Mouse (Mus musculus): ENCODE measurements around the gene Mut. TPM values are rescaled to one million over a fixed set of nuclear protein-coding genes. Genes with fewer than 3 reads are reported as not detected.

The Mut gene
- 23.6 and 26.5 TPM in 2 replicates for polyA plus RNA-seq (2015; fragmentation: Nextera tagmentation; extraction: Ambion mirVana)

- WGBS, result under 1% methylated on average over 50 of the region's 50 CpGs
- Histone ChIP-seq H3K9me3 (no peaks in the 10 kb centered on the region), H3K4me3 (peak within 1 kb of the TSS; percentile 63), H3K36me3 (peaks cover 16% of the 10 kb centered on the region), H3K27me3 (no peaks in the 10 kb centered on the region), H3K4me1 (replicated peaks) (peaks cover 15% of the 10 kb centered on the region), H3K9ac (peak within 1 kb of the TSS; percentile 77), H3K27ac (replicated peaks) (peak within 1 kb of the TSS; percentile 93), H3K4me2 (peak within 1 kb of the TSS; percentile 79)
- peak; percentile 100 for ATAC-seq (ENCODE audit: low read depth)
Observed at GRCm38 (mm10) chr17:40934420-40935231, at the start of gene Mut, which contains the start of gene Cenpq. Gene Mut, plus strand, starts transcription at chr17:40934685. Gene Cenpq, minus strand, starts transcription at chr17:40935047.

- H3K4me2 ChIP-seq, result no peak overlapping the region
- peaks cover 5% of the 10 kb centered on the region for H3K4me1 ChIP-seq (replicated peaks)
- H3K27me3 ChIP-seq, result no peaks in the 10 kb centered on the region
- H3K9ac ChIP-seq, result no peak overlapping the region
- no peak overlapping the region for H3K4me3 ChIP-seq
- no peak for ATAC-seq (ENCODE audit: low read depth)
- WGBS, result 88% methylated on average over 4 of the region's 4 CpGs
- H3K36me3 ChIP-seq, result no peaks in the 10 kb centered on the region
- H3K9me3 ChIP-seq, result no peaks in the 10 kb centered on the region
- H3K27ac ChIP-seq (replicated peaks), result no peak overlapping the region
Observed at GRCm38 (mm10) chr17:40885155-40885554, 49.3 kb upstream of the Mut start.

GRCm38 (mm10) chr17:40887849-40888536 is 46.5 kb upstream of the Mut start:
- Histone ChIP-seq H3K4me2 (no peak overlapping the region), H3K4me3 (no peak overlapping the region), H3K4me1 (replicated peaks) (no peaks in the 10 kb centered on the region), H3K27ac (replicated peaks) (no peak overlapping the region), H3K9me3 (no peaks in the 10 kb centered on the region), H3K9ac (no peak overlapping the region), H3K27me3 (no peaks in the 10 kb centered on the region), H3K36me3 (no peaks in the 10 kb centered on the region)
- ATAC-seq (ENCODE audit: low read depth), result no peak
- WGBS, result 83% methylated on average over 4 of the region's 4 CpGs

GRCm38 (mm10) chr17:40896863-40897262 is 37.6 kb upstream of the Mut start:
- Histone ChIP-seq H3K9ac (no peak overlapping the region), H3K27ac (replicated peaks) (no peak overlapping the region), H3K4me3 (no peak overlapping the region), H3K27me3 (no peaks in the 10 kb centered on the region), H3K9me3 (no peaks in the 10 kb centered on the region), H3K4me1 (replicated peaks) (no peaks in the 10 kb centered on the region), H3K36me3 (no peaks in the 10 kb centered on the region), H3K4me2 (no peak overlapping the region)
- 67% methylated on average over 1 of the region's 1 CpGs for WGBS
- no peak for ATAC-seq (ENCODE audit: low read depth)

- ATAC-seq (ENCODE audit: low read depth), result no peak
- H3K27ac ChIP-seq (replicated peaks), result no peak overlapping the region
- H3K36me3 ChIP-seq, result no peaks in the 10 kb centered on the region
- H3K9ac ChIP-seq, result no peak overlapping the region
- no peak overlapping the region for H3K4me3 ChIP-seq
- H3K4me1 ChIP-seq (replicated peaks), result 0 out of 2 replicates have a peak, but pooled peaks cover 5% of the 10 kb centered on the region
- no peaks in the 10 kb centered on the region for H3K9me3 ChIP-seq
- H3K4me2 ChIP-seq, result no peak overlapping the region
- 36% methylated on average over 4 of the region's 4 CpGs for WGBS
- no peaks in the 10 kb centered on the region for H3K27me3 ChIP-seq
Observed at GRCm38 (mm10) chr17:40899783-40900363, 34.6 kb upstream of the Mut start.

- Histone ChIP-seq H3K9me3 (no peaks in the 10 kb centered on the region), H3K36me3 (no peaks in the 10 kb centered on the region)
- WGBS, result 77% methylated on average over 4 of the region's 4 CpGs
Observed at GRCm38 (mm10) chr17:40903345-40903744, 31.1 kb upstream of the Mut start.

GRCm38 (mm10) chr17:40904056-40904597 is 30.4 kb upstream of the Mut start:
- Histone ChIP-seq H3K27me3 (no peaks in the 10 kb centered on the region), H3K36me3 (no peaks in the 10 kb centered on the region), H3K9me3 (no peaks in the 10 kb centered on the region), H3K9ac (no peak overlapping the region), H3K4me2 (peak overlapping the region; percentile 45), H3K27ac (replicated peaks) (no peak overlapping the region), H3K4me1 (replicated peaks) (0 out of 2 replicates have a peak, but pooled peaks cover 5% of the 10 kb centered on the region), H3K4me3 (no peak overlapping the region)
- no peak for ATAC-seq (ENCODE audit: low read depth)
- 13% methylated on average over 11 of the region's 11 CpGs for WGBS

More at GRCm38 (mm10) chr17:40903345-40903744, 31.1 kb upstream of the Mut start:
- no peaks in the 10 kb centered on the region for H3K27me3 ChIP-seq
- H3K4me1 ChIP-seq (replicated peaks), result 0 out of 2 replicates have a peak, but pooled peaks cover 5% of the 10 kb centered on the region
- H3K27ac ChIP-seq (replicated peaks), result no peak overlapping the region
- ATAC-seq (ENCODE audit: low read depth), result no peak
- H3K9ac ChIP-seq, result no peak overlapping the region
- H3K4me2 ChIP-seq, result no peak overlapping the region
- H3K4me3 ChIP-seq, result no peak overlapping the region

- ATAC-seq (ENCODE audit: low read depth), result no peak
- 0 out of 2 replicates have a peak overlapping the region, but pooled peaks have one; percentile 6 for H3K4me3 ChIP-seq
- no peaks in the 10 kb centered on the region for H3K9me3 ChIP-seq
- H3K9ac ChIP-seq, result 0 out of 2 replicates have a peak overlapping the region, but pooled peaks have one; percentile 31
- no peaks in the 10 kb centered on the region for H3K27me3 ChIP-seq
- WGBS, result 18% methylated on average over 14 of the region's 14 CpGs
- H3K4me1 ChIP-seq (replicated peaks), result 0 out of 2 replicates have a peak, but pooled peaks cover 5% of the 10 kb centered on the region
- no peak overlapping the region for H3K27ac ChIP-seq (replicated peaks)
- peak overlapping the region; percentile 45 for H3K4me2 ChIP-seq
- H3K36me3 ChIP-seq, result no peaks in the 10 kb centered on the region
Observed at GRCm38 (mm10) chr17:40904721-40905154, 29.7 kb upstream of the Mut start.

- H3K4me3 ChIP-seq, result no peak within 1 kb of the TSS
- H3K27me3 ChIP-seq, result no peaks in the 10 kb centered on the region
- 97% methylated on average over 2 of the region's 2 CpGs for WGBS
- H3K27ac ChIP-seq (replicated peaks), result no peak within 1 kb of the TSS
- no peaks in the 10 kb centered on the region for H3K36me3 ChIP-seq
- ATAC-seq (ENCODE audit: low read depth), result no peak
- no peak within 1 kb of the TSS for H3K9ac ChIP-seq
- no peaks in the 10 kb centered on the region for H3K9me3 ChIP-seq
- no peaks in the 10 kb centered on the region for H3K4me1 ChIP-seq (replicated peaks)
- no peak within 1 kb of the TSS for H3K4me2 ChIP-seq
Observed at GRCm38 (mm10) chr17:40914250-40914649, 20.2 kb upstream of the Mut start, which contains the start of gene Glyatl3. Gene Glyatl3, minus strand, starts transcription at chr17:40914350.

GRCm38 (mm10) chr17:40915499-40915898 is 19.0 kb upstream of the Mut start:
- H3K4me2 ChIP-seq, result no peak overlapping the region
- H3K27me3 ChIP-seq, result no peaks in the 10 kb centered on the region
- H3K4me3 ChIP-seq, result no peak overlapping the region
- no peaks in the 10 kb centered on the region for H3K9me3 ChIP-seq
- 89% methylated on average over 2 of the region's 2 CpGs for WGBS
- no peak for ATAC-seq (ENCODE audit: low read depth)
- H3K27ac ChIP-seq (replicated peaks), result no peak overlapping the region
- no peaks in the 10 kb centered on the region for H3K36me3 ChIP-seq
- H3K9ac ChIP-seq, result no peak overlapping the region
- H3K4me1 ChIP-seq (replicated peaks), result no peaks in the 10 kb centered on the region

GRCm38 (mm10) chr17:40933985-40934384 is 500 bp upstream of the Mut start:
- ATAC-seq (ENCODE audit: low read depth), result peak; percentile 37
- WGBS, result under 1% methylated on average over 14 of the region's 14 CpGs
- peak overlapping the region; percentile 63 for H3K9ac ChIP-seq

More at GRCm38 (mm10) chr17:40933985-40934384, 500 bp upstream of the Mut start:
- Histone ChIP-seq H3K27ac (replicated peaks) (no peak overlapping the region), H3K4me1 (replicated peaks) (peaks cover 15% of the 10 kb centered on the region), H3K9me3 (no peaks in the 10 kb centered on the region), H3K27me3 (no peaks in the 10 kb centered on the region), H3K4me2 (peak overlapping the region; percentile 79), H3K4me3 (peak overlapping the region; percentile 63), H3K36me3 (peaks cover 11% of the 10 kb centered on the region)

Data from neural tube, embryonic 13.5 days (tissue).